Mouse (Mus musculus): ENCODE results near the gene Lmo2. TPM values are rescaled to one million over a fixed set of nuclear protein-coding genes. Genes with fewer than 3 reads are reported as not detected.
A peak's percentile ranks its signal among the peaks of the same experiment; 100 is the strongest.

Lmo2 gene
- total RNA-seq, 2 experiments from 2014 or later = 11.9 to 14.1 TPM

- no peak for DNase-seq
Measured at GRCm38 (mm10) chr2:103941085-103941484, 16.7 kb upstream of the Lmo2 start.

- no peak for DNase-seq
Measured at GRCm38 (mm10) chr2:103944859-103945258, 12.9 kb upstream of the Lmo2 start.

GRCm38 (mm10) chr2:103945571-103946092, 12.2 kb upstream of the Lmo2 start:
- no peak for DNase-seq

- DNase-seq = no peak
Measured at GRCm38 (mm10) chr2:103946892-103947291, 10.9 kb upstream of the Lmo2 start.

- DNase-seq = no peak
Measured at GRCm38 (mm10) chr2:103947982-103948655, 9.7 kb upstream of the Lmo2 start.

GRCm38 (mm10) chr2:103953050-103953835, 4.5 kb upstream of the Lmo2 start:
- DNase-seq = no peak

GRCm38 (mm10) chr2:103955714-103956113, 2.1 kb upstream of the Lmo2 start:
- no peak for DNase-seq

- DNase-seq = no peak
Measured at GRCm38 (mm10) chr2:103956867-103957266, 919 bp upstream of the Lmo2 start.

GRCm38 (mm10) chr2:103958634-103959033, 848 bp downstream of the Lmo2 start:
- no peak for DNase-seq

- no peak for DNase-seq
Measured at GRCm38 (mm10) chr2:103959066-103959465, 1.3 kb downstream of the Lmo2 start.

- DNase-seq = no peak
Measured at GRCm38 (mm10) chr2:103959574-103959973, 1.8 kb downstream of the Lmo2 start.

GRCm38 (mm10) chr2:103962349-103962748, 4.6 kb downstream of the Lmo2 start:
- no peak for DNase-seq

GRCm38 (mm10) chr2:103965391-103965790, 7.6 kb downstream of the Lmo2 start:
- no peak for DNase-seq

GRCm38 (mm10) chr2:103968186-103968585, 10.4 kb downstream of the Lmo2 start:
- DNase-seq = no peak

GRCm38 (mm10) chr2:103968919-103969436, 11.2 kb downstream of the Lmo2 start:
- no peak for DNase-seq

- DNase-seq = peak; percentile 60
Measured at GRCm38 (mm10) chr2:103969437-103970040, 11.8 kb downstream of the Lmo2 start.

GRCm38 (mm10) chr2:103970041-103970790, 12.4 kb downstream of the Lmo2 start:
- peak; percentile 64 for DNase-seq

GRCm38 (mm10) chr2:103970791-103971649, 13.2 kb downstream of the Lmo2 start:
- DNase-seq = no peak

- no peak for DNase-seq
Measured at GRCm38 (mm10) chr2:103971838-103972237, 14.1 kb downstream of the Lmo2 start.

- no peak for DNase-seq
Measured at GRCm38 (mm10) chr2:103975904-103976303, 18.1 kb downstream of the Lmo2 start.

GRCm38 (mm10) chr2:103977216-103977615, 19.4 kb downstream of the Lmo2 start:
- no peak for DNase-seq

All from gastrocnemius, postnatal 10 days (tissue).